Mouse (Mus musculus): ENCODE measurements around the gene Stk16.

Stk16 gene

DNA sequence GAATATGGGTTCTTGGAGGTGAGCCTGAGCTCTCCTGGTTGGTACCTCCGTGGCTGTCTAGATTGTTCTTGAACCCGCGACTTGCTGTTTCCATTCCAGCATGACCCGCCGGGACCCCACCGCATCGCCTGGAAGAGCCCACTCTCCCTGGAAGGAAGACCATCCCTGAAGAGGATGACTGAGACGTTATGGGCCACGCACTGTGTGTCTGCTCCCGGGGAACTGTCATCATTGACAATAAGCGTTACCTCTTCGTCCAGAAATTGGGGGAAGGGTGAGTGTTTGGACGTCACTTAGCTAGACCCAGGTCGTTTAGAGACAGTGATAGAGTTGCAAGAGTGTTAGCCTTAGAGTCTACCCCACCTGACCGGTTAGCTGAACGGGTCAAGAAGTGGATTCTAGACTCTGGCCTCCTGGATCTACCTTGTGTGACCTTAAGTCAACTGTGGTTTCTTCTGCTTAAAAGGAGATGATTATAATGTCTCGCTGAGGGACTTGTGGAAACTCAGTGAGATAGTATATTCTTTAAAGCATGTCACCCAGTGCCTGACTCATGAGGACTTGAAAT is 587 bp downstream of the Stk16 start:
- in situ Hi-C loops (cut with MboI, MseI) = loop anchor here (5.0 to 25.0 kb wide), 2 partner anchors 74 to 924 kb away; partner anchors contain the start of genes Aamp, Gpbar1 and Pnkd

- in situ Hi-C loops (cut with MboI, MseI) = loop anchor here (5.0 to 25.0 kb wide), 2 partner anchors 75 to 925 kb away; partner anchors contain the start of genes Aamp, Gpbar1 and Pnkd
These were observed 1.9 kb downstream of the Stk16 start for GRCm38 (mm10) chr1:75212542-75212941.

DNA sequence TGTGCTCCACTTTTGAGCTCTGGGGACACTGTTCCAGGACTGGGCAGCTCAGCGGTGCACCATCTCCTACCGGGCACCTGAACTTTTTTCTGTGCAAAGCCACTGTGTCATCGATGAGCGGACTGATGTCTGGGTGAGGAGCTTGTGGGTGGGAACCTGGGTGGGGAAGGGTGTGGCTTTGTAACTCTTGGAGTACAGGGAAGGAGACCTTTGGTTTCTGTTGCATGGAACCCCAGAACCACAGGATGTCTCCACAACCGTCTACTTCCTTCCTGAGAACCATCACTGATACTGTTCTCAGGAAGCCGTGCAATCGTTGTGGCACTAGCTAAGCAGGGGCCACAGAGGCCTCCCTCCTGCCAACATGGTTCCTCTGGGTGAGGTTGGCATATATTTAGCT is 2.5 kb downstream of the Stk16 start:
- in situ Hi-C loops (cut with MboI, MseI) = loop anchor here (5.0 to 25.0 kb wide), 2 partner anchors 76 to 926 kb away; partner anchors contain the start of genes Aamp, Gpbar1 and Pnkd

GRCm38 (mm10) chr1:75214442-75214841 is 3.8 kb downstream of the Stk16 start:
- in situ Hi-C loops (cut with MboI, MseI) = loop anchor here (5.0 to 25.0 kb wide), 2 partner anchors 77 to 927 kb away; partner anchors contain the start of genes Aamp, Gpbar1 and Pnkd

DNA sequence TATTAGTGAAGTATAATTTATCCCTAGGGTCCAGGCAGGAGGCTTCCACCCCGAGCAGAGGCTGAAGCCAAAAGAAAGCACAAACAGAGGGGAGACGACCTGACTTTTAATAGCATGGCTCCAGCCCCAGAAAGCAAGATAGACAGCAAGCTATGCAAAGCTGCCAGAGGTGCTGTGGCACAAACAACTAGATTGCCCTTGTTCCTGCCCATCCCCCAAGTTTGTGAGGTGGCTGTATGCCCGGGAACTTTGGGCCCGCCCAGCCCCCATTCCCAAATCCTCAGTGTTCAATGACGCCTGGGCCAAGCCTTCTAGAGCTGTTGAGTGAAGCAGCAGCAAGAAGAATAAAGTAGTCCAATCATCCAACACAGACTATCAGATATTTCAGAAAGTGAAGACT is 4.2 kb downstream of the Stk16 start:
- in situ Hi-C loops (cut with MboI, MseI) = loop anchor here (5.0 to 25.0 kb wide), 2 partner anchors 78 to 928 kb away; partner anchors contain the start of genes Aamp, Gpbar1 and Pnkd

DNA sequence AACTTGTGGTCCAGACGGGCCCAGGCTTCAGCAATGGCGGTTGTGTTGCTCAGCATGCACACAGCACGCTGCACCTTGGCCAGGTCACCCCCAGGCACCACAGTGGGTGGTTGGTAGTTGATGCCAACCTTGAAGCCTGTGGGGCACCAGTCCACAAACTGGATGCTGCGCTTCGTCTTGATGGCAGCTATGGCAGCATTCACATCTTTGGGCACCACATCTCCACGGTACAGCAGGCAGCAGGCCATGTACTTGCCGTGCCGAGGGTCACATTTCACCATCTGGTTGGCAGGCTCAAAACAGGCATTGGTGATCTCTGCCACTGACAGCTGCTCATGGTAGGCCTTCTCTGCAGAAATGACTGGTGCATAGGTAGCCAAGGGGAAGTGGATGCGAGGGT is 5.1 kb downstream of the Stk16 start:
- in situ Hi-C loops (cut with MboI, MseI) = loop anchor here (25.0 kb wide), 1 partner anchor 928 kb away; the partner anchor contains the start of genes Aamp, Gpbar1 and Pnkd

- in situ Hi-C loops (cut with MboI, MseI) = loop anchor here (25.0 kb wide), 1 partner anchor 930 kb away; the partner anchor contains the start of genes Aamp, Gpbar1 and Pnkd
These were observed 6.4 kb downstream of the Stk16 start for GRCm38 (mm10) chr1:75216797-75217585.

DNA sequence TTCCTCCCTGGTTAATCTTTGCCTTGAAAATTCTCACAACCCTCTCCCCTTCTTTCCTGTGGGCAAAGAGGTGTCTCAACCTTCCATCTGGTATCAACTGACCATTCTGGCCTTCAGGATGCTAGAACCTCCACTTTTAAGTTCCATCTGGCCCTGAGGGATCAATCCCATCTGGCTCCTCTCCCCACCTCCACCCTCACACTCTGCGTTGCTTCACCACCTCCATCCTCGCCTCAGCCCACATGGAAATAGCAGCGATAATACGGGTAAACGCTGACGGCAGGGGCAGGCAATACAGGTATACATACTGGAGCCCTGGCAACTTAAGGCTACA is 7.2 kb downstream of the Stk16 start:
- in situ Hi-C loops (cut with MboI, MseI) = loop anchor here (25.0 kb wide), 1 partner anchor 931 kb away; the partner anchor contains the start of genes Aamp, Gpbar1 and Pnkd

- in situ Hi-C loops (cut with MboI, MseI) = loop anchor here (25.0 kb wide), 1 partner anchor 931 kb away; the partner anchor contains the start of genes Aamp, Gpbar1 and Pnkd
These were observed 7.8 kb downstream of the Stk16 start for GRCm38 (mm10) chr1:75218227-75219001.

DNA sequence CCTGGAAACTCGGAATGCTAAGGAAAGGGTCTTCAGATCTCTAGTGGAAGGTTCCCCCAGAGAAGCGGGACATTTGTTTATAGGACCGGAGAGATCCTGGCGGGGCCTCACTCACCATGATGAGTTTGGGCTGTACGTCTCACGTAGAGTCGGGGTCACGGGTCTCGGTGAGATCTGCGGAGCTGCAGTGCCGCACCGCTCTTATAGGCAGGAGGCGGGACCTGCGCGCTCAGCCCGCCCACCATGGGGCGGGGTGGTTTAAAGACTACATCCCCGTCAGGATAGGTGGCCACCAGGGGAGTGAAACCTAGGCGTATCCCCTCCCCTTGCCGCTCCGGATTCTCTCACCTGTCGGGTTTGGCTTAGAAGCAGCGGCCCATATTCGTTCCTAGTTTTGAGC is 8.4 kb downstream of the Stk16 start:
- in situ Hi-C loops (cut with MboI, MseI) = loop anchor here (25.0 kb wide), 1 partner anchor 932 kb away; the partner anchor contains the start of genes Aamp, Gpbar1 and Pnkd

- in situ Hi-C loops (cut with MboI, MseI) = loop anchor here (25.0 kb wide), 1 partner anchor 932 kb away; the partner anchor contains the start of genes Aamp, Gpbar1 and Pnkd
These were observed 8.9 kb downstream of the Stk16 start, which contains the start of gene Tuba4a for GRCm38 (mm10) chr1:75219531-75219930. TSS of gene Tuba4a (minus strand) at chr1:75219865.

GRCm38 (mm10) chr1:75221538-75221937 is 10.9 kb downstream of the Stk16 start:
- in situ Hi-C loops (cut with MboI, MseI) = loop anchor here (25.0 kb wide), 1 partner anchor 934 kb away; the partner anchor contains the start of genes Aamp, Gpbar1 and Pnkd

GRCm38 (mm10) chr1:75222926-75223325 is 12.3 kb downstream of the Stk16 start:
- in situ Hi-C loops (cut with MboI, MseI) = loop anchor here (25.0 kb wide), 1 partner anchor 936 kb away; the partner anchor contains the start of genes Aamp, Gpbar1 and Pnkd

DNA sequence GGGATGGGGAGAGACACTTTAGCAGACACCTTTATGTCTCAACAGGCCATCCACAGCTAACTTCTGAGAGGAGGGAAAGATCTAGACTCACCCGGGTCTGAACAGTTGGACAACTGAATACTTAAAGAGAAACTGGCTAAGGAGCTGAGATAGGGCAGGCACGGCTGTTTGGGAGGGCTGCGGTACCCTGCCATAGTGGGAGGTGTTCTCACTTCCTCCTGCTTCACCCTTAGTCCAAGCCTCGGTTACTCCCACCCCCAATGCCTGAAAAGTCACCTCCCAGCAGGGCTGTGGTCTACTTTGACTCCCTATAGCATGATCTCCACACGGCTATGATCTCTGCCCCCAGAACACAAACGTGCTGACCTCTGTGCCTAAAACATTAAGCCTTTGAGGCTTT is 12.9 kb downstream of the Stk16 start:
- in situ Hi-C loops (cut with MboI, MseI) = loop anchor here (25.0 kb wide), 1 partner anchor 936 kb away; the partner anchor contains the start of genes Aamp, Gpbar1 and Pnkd

DNA sequence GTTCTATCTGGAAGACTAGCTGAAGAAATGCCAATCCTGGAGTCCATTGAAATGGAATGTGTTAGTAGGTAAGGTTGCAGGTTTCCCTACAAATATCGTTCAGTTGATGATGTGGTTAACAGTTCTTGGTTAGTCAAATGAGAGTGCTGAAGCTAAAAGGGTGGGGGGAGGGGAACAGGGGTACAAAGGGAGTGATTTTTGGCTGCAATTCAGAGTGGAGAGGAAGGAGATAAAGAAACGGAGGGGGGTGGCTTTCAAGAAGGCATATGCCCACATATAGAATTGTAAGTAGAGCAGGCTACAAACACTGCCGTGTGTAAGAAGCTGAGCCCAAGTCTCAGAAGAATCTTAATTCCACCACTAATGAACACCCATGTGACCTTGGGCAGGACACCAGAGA is 14.8 kb downstream of the Stk16 start:
- in situ Hi-C loops (cut with MboI, MseI) = no loop called here

- in situ Hi-C loops (cut with MboI, MseI) = no loop called here
These were observed 15.5 kb downstream of the Stk16 start for GRCm38 (mm10) chr1:75226138-75226537.

DNA sequence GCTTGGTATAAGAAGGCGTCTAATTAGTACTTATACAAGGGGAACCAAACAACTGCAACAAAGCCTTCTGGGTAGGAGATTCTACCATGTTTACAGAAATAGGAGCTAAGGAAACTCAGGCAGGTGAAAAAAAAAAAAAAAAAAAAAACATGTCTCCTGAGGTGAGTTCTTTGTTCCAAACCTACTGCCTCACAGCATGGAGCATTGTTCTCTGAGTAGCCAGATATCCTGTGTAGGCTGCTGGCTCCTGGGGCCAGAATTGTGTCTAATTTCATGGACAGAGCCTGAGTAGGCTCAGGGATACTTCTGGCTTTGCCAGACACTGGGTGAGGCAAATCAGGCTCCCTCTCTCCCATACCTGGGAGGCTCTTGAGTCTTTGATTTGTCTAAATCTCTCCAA is 17.0 kb downstream of the Stk16 start:
- in situ Hi-C loops (cut with MboI, MseI) = no loop called here

DNA sequence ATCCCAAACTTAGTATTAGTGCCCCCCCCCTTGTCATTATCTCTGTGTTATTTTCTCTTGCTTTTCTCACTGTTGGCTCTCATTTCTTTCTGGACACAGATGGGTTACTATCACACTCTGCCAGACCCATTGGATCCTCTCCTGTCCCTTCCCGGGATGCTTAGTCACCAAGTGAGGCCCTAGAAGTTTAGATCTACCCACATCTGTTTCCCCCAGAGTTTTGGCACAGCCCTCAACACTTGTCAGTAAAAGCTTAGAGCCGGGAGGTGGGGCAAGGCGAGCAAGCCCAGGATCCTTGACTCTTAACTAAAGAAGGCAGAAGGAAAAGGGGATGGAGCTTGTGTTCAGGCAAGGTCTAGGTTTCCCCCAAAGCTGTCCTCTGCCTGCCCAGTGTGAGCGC is 18.5 kb downstream of the Stk16 start:
- in situ Hi-C loops (cut with MboI, MseI) = no loop called here

GRCm38 (mm10) chr1:75230335-75230994 is 19.8 kb downstream of the Stk16 start:
- in situ Hi-C loops (cut with MboI, MseI) = no loop called here

GRCm38 (mm10) chr1:75231224-75231623 is 20.6 kb downstream of the Stk16 start:
- in situ Hi-C loops (cut with MboI, MseI) = no loop called here

Data from regulatory T cell (primary cell).